Mouse (Mus musculus) cortical plate, adult 2 months (tissue): ENCODE measurements around the gene Frmd4b.

Source experiments
- CTCF ChIP-seq: fragments of 200-500 bp; IDR thresholded peaks from 2 replicates; pipeline ENCODE4 v1.5.1; 2011; ENCODE audit warnings: mild to moderate bottlenecking, control low read depth, low read length; ENCODE audit not compliant: insufficient read depth; ENCODE audit errors: extremely low read depth
- POLR2A ChIP-seq: fragments of 200-500 bp; IDR thresholded peaks from 2 replicates; pipeline ENCODE4 v1.6.1; 2011; ENCODE audit warnings: mild to moderate bottlenecking, low read length, control low read depth; ENCODE audit not compliant: insufficient read depth; ENCODE audit errors: extremely low read depth

- no peak for TF ChIP-seq CTCF
- no peak for TF ChIP-seq POLR2A
Measured at GRCm38 (mm10) chr6:97463898-97464524, 153.3 kb downstream of the Frmd4b start.
